Mouse (Mus musculus) hindbrain, embryonic 10.5 days (tissue): Measurements from ENCODE around the gene Hand1. TPM values are rescaled to one million over a fixed set of nuclear protein-coding genes. Genes with fewer than 3 reads are reported as not detected.
"Not testable (repeated sequence)": the region's sequence is repeated elsewhere in the genome, so short reads cannot be mapped to it uniquely, and the experiment has no call there.

Source experiments
- DNase-seq: peaks from one replicate; pipeline ENCODE4 v3.0.0-alpha.2; 2017; ENCODE audit warnings: low spot score
- H3K27ac ChIP-seq: fragments of 300-500 bp; sonication (generic); 2 replicates; pipeline ENCODE4 v1.5.1; 2016; ENCODE audit warnings: mild to moderate bottlenecking, moderate library complexity
- H3K27me3 ChIP-seq: fragments of 300-500 bp; sonication (generic); 2 replicates; pipeline ENCODE4 v1.6.1; 2016; ENCODE audit warnings: mild to moderate bottlenecking; ENCODE audit not compliant: poor library complexity, insufficient read depth, severe bottlenecking
- H3K36me3 ChIP-seq: fragments of 300-500 bp; sonication (generic); 2 replicates; pipeline ENCODE4 v1.6.1; 2016; ENCODE audit warnings: mild to moderate bottlenecking, moderate library complexity
- H3K4me1 ChIP-seq: fragments of 300-500 bp; sonication (generic); replicated peaks from 2 replicates; pipeline ENCODE4 v1.6.1; 2016; ENCODE audit warnings: mild to moderate bottlenecking
- H3K4me3 ChIP-seq: fragments of 300-500 bp; sonication (generic); 2 replicates; pipeline ENCODE4 v1.5.1; 2016; ENCODE audit warnings: mild to moderate bottlenecking, moderate library complexity
- H3K9me3 ChIP-seq: fragments of 300-500 bp; sonication (generic); 2 replicates; pipeline ENCODE4 v1.6.1; 2016; ENCODE audit warnings: mild to moderate bottlenecking, moderate library complexity
- WGBS: fragments of 180-500 bp; shearing (Covaris S2); methylation state at CpG from one replicate; pipeline ENCODE4 v1.1.7; 2016; 5-methylcytosine and 5-hydroxymethylcytosine counted together
- polyA plus RNA-seq: library from polyadenylated mRNA; unstranded; fragments of >200 nt; fragmentation: Nextera tagmentation; extraction: Ambion mirVana; gene quantifications from 2 replicates; pipeline ENCODE4 v1.2.1, GENCODE M21; 2016

Gene Hand1
- polyA plus RNA-seq, 1 experiment from 2014 or later: 0.17 TPM

DNA sequence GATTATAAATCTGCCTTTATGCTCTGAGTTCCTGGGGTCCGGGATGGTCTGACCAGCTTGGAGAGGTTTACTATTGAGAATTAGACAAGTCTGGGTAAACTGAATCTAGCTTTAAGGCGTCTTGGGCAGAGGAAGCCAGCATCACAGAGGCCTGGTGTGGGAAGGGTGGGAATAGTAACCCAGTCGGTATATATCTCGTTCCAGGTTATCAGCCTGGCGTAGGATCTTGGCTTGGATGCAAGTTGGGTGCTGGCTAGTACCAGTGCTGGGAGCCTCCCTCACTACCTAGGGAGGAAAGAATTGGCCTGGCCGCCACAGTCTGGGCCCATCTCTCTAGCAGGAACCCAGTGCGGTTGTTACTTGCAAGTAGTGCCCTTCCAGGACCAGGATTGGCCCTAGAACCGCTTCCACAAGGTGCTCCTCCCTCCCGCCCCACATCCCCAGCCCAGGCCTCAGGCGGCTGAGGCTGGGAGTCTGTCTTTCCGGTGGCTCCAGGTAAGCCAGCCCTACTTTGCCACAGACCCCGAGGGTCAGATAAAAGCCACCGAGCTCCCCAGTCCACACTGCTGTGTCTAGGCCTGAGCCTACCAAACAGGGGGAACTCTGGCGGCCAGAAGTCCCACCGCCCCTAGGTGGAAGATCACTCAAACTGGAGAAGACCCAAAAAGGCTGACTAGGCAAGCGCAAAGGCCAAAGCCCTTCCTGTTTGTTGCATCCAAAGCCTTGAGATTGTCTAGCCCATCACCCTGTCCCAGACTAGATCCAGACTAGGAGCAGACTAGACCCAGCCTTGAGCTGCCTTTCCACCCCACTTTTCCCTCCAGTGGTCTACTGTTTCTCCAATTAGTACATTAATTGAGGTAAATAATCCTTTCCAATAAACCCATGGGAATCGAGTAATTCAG is 2.5 kb downstream of the Hand1 start:
- no peak overlapping the region for H3K27ac ChIP-seq
- no peaks in the 10 kb centered on the region for H3K36me3 ChIP-seq
- no peak overlapping the region for H3K4me3 ChIP-seq
- 4% methylated on average over 17 of the region's 17 CpGs for whole genome bisulfite sequencing
- H3K9me3 ChIP-seq: no peaks in the 10 kb centered on the region
- DNase-seq: peak; percentile 58
- H3K27me3 ChIP-seq: peaks cover 100% of the 10 kb centered on the region
- peaks cover 39% of the 10 kb centered on the region for H3K4me1 ChIP-seq

DNA sequence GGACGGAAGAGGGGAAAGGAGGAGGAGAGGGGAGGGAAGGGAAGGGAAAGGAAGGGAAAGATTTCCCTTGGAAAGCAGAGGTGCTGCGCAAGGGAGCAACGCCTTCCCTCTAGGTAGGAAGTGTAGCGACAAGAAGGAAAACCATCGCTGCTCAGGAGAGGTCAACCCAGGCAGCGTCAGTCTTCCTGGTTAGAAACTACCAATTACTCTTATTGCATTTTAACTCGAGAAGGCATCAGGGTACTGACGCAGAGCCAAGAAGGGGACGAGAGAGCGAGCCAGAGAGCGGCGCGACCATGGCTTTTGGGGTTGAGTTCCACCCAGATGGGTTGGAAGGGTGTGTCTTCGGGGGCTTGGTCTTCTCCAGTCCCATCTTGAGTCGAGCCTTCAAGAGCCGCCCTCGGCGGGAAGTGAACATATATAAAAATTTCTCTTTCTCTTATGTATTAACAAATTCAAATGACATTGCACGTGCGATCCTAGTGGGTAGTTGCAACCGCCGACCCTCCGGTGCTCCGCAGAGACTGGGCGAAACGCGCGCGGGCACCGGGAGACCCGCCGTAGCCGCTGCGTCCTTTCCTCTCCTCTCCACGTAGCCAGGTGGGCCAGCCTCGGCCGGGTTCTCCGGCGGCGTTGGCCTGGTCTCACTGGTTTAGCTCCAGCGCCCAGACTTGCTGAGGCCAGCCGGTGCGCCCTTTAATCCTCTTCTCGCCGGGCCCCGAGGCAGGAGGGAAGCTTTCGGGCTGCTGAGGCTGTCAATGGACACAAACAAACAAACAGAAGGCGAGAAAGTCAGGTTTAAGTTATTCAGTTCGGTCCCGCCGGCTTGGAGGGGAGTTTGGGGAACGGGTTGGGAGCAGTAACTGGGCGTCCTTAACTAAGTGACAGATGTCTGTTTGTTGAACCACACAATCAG is 3.4 kb downstream of the Hand1 start:
- WGBS: 1% methylated on average over 53 of the region's 53 CpGs
- Histone ChIP-seq H3K4me3 (peak overlapping the region; percentile 24; the same call in 1 of the 2 replicates), H3K9me3 (no peaks in the 10 kb centered on the region), H3K36me3 (no peaks in the 10 kb centered on the region), H3K27me3 (peaks cover 100% of the 10 kb centered on the region), H3K4me1 (peaks cover 39% of the 10 kb centered on the region), H3K27ac (no peak overlapping the region)
- peak; percentile 65 for DNase-seq

DNA sequence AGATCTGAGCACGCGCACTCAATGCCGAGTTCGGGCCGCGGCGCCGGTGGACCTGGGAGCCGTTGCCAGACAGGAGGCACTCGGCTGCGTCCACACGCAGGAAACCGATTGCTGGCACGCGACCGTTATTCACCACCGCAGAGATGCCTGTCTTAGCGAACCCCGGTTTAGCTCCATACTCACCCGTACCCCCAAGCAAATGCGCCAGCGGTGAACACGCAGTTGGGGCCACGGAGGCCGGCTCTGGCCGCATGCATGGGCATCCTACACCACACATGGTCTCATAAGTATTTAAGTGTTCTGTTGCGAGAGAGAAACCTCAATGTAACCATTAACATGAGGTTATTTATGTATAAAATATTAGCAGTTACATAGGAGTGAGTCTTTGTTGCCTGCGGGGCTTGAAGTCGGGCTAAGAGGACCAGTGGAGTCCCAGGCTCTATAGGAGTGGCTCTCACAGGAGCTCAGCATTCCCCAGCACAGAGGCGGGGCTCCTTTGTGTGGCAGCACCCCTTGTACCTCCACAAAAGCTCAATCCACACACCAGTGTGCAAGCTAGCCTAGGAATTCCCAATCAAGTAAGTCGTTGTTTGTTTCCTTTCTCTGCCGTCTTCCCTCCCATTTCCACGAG is 4.6 kb downstream of the Hand1 start:
- under 1% methylated on average over 33 of the region's 33 CpGs for WGBS
- no peak overlapping the region for H3K27ac ChIP-seq

DNA sequence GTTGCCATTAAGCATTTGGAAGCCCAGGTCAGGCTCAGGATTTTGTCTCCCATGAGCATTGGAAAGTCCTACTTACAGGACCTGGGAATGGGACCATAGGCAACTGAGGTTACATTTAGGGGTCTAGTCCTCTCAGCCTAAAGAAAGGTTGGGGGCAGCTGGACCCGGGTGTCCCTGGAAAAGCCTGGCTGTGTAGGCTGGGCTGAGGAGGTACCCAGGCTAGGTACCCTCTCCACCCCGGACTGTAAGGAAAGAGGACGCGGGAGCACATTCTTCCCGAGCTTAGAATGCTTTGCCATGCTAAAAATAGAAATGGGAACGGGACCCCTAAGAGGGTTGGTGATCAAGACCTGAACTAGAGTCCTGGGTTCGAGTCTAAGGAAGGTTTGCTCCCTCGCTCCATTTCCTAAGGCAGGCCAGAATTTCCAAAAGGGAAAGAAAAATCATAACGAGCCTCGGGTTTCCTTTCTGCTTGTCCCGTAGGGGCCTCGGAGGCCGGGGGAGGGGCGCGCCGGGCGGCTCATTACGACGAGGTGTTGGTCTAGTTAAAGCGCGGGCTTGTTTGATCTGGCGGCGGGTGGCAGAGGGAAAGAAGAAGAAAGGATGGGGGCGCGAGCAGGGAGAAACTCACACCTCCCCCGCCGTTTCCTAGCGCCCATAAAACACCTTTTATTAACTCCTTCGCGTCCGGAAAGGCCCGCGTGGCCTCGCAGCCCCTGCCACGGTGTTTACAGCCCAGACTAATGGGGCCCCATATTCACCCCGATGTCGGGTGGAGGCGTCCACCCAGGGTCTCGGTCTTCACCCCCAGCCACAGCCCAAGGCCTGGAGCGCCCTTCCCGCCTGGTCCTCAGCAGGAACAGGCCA is 5.3 kb downstream of the Hand1 start:
- Histone ChIP-seq H3K4me3 (peak overlapping the region; percentile 40), H3K4me1 (peaks cover 29% of the 10 kb centered on the region), H3K36me3 (no peaks in the 10 kb centered on the region), H3K27ac (no peak overlapping the region), H3K27me3 (peaks cover 90% of the 10 kb centered on the region), H3K9me3 (no peaks in the 10 kb centered on the region)
- DNase-seq: peak; percentile 48
- 1% methylated on average over 41 of the region's 41 CpGs for WGBS

More for the DNA sequence above, 4.6 kb downstream of the Hand1 start:
- peak overlapping the region; percentile 40 for H3K4me3 ChIP-seq
- peaks cover 98% of the 10 kb centered on the region for H3K27me3 ChIP-seq
- H3K9me3 ChIP-seq: no peaks in the 10 kb centered on the region
- H3K4me1 ChIP-seq: peaks cover 34% of the 10 kb centered on the region
- peak; percentile 57 for DNase-seq
- H3K36me3 ChIP-seq: no peaks in the 10 kb centered on the region

DNA sequence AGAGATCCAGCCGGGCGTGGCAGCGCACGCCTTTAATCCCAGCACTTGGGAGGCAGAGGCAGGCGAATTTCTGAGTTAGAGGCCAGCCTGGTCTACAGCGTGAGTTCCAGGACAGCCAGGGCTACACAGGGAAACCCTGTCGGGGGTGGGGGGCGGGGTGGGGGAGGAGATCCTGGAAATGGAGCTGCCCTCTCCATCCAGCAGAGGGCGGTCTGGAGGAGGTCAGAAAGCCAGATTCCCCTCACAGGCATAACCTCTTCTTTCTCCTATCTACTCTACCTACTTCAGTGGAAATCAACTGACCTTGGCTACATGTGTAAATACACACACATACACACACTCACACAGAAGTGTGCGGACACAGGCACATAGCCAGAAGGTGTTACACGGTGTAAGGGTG is 7.4 kb downstream of the Hand1 start:
- H3K4me3 ChIP-seq, H3K9me3 ChIP-seq, H3K36me3 ChIP-seq, H3K27ac ChIP-seq: not testable (repeated sequence)
- Histone ChIP-seq H3K4me1 (peaks cover 19% of the 10 kb centered on the region), H3K27me3 (peaks cover 70% of the 10 kb centered on the region)
- 37% methylated on average over 11 of the region's 11 CpGs for WGBS
- peak; percentile 20 for DNase-seq

DNA sequence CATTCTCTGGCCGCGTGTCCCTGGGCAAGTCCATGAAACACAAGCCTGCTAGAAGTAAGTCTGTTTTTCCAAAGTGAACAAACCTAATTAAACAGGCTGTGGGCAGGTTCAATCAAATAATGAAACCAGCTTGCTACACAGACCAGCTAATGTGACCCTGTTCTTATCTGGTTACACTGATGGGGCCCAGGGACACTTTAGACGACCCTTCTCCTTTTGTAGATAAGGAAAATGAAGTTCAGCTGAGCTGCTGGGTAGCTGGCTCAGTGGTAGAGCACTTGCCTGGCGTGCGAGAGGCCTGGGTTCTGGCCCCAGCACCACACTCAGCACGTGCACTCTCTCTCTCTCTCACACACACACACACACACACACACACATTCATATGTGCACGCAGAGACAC is 8.9 kb downstream of the Hand1 start:
- Histone ChIP-seq H3K4me3 (no peak overlapping the region), H3K36me3 (no peaks in the 10 kb centered on the region), H3K27me3 (peaks cover 54% of the 10 kb centered on the region), H3K4me1 (peaks cover 13% of the 10 kb centered on the region), H3K27ac (no peak overlapping the region), H3K9me3 (no peaks in the 10 kb centered on the region)
- no peak for DNase-seq
- 76% methylated on average over 7 of the region's 7 CpGs for WGBS

DNA sequence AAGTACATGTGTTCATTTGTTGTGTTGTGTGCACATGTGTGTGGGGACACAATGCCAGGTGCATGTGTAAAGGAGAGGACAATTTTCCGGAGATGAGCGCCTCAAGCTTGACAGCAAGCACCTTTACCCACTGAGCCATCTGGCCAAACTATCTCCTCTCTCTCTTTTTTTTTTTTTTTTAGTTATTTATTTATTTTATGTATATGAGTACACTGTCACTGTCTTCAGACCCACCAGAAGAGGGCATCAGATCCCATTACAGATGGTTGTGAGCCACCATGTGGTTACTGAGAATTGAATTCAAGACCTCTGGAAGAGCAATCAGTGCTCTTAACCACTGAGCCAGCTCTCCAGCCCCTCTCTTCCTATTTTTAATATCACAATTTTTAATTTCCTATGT is 9.5 kb downstream of the Hand1 start:
- not testable (repeated sequence) for H3K27ac ChIP-seq, H3K36me3 ChIP-seq, H3K4me3 ChIP-seq, DNase-seq, H3K9me3 ChIP-seq
- WGBS: 85% methylated on average over 2 of the region's 2 CpGs
- Histone ChIP-seq H3K4me1 (peaks cover 10% of the 10 kb centered on the region), H3K27me3 (peaks cover 49% of the 10 kb centered on the region)

DNA sequence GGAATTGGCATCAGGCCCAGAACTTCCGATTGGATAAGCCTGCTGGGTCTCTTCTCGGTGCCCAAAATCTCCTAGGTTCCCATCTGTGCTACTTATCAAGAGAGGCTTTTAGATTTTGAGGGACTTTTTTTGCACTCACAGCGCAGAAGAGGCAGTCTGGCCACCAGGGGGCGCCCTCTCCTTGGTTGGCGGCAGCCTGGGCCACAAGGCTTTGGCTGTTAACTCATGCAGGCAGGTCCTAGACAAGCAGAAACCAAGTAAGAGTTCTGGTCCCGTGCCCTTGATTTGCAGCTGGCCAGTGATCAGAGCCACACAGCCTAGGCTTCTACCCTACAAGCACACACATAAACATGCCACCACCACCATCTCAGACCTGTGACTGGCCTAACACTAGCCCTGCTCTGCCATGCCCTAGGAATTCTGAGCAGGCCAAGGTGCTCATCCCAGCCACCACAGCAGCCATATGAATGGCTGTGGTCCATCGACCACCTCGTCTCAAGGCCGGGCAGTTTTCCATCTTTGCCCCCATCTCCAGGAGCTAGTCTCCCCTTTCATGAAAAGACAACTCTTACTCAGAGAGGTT is 12.5 kb downstream of the Hand1 start:
- 30% methylated on average over 9 of the region's 9 CpGs for WGBS
- H3K9me3 ChIP-seq: no peaks in the 10 kb centered on the region
- H3K4me1 ChIP-seq: no peaks in the 10 kb centered on the region
- H3K36me3 ChIP-seq: 0 out of 2 replicates have a peak, but pooled peaks cover 3% of the 10 kb centered on the region
- H3K27me3 ChIP-seq: peaks cover 18% of the 10 kb centered on the region
- no peak overlapping the region for H3K4me3 ChIP-seq
- no peak overlapping the region for H3K27ac ChIP-seq
- peak; percentile 84 for DNase-seq

DNA sequence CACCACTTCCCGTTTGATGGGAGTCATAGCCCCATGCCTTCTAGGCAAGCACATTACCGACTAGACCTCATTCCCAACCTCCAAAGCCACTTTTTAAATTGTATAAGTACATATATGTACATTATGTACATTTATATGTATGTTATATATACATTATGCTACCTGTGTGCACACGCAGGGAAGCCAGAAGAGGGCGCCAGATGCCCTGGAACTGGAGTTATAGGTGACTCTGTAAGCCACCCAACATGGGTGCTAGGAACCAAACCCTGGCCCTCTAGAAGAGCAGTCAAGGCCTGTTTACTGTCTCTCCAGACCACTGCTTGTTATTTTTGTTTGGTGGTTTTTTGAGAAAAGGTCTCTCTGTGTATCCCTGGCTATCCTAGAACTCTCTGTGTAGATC is 14.4 kb downstream of the Hand1 start:
- WGBS: 82% methylated on average over 4 of the region's 4 CpGs
- Histone ChIP-seq H3K4me3 (no peak overlapping the region), H3K4me1 (0 out of 2 replicates have a peak, but pooled peaks cover 2% of the 10 kb centered on the region), H3K36me3 (0 out of 2 replicates have a peak, but pooled peaks cover 3% of the 10 kb centered on the region), H3K27ac (no peak overlapping the region), H3K9me3 (no peaks in the 10 kb centered on the region), H3K27me3 (no peaks in the 10 kb centered on the region)
- no peak for DNase-seq

DNA sequence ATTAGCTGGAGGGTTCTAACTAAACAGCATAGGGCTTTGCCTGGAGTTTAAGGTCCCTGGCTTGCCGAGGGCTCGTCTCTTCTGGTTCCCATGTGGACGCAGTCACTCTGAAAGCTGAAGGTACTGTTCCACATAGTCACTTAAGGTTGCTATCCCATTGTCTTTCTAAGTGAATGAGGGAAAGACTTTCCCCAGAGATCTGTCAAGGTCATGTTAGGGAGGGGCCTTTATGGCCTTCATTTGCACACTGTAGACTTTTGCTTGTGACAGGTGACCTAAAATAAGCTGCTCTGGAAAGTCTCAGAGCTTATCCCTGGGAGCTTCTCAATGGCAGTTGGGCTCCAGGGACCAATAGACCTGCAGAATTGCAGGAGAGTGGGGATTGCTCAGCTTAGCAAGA is 19.0 kb downstream of the Hand1 start:
- WGBS: 95% methylated on average over 3 of the region's 3 CpGs
- Histone ChIP-seq H3K36me3 (peaks cover 47% of the 10 kb centered on the region), H3K27ac (no peak overlapping the region), H3K9me3 (no peaks in the 10 kb centered on the region), H3K4me1 (0 out of 2 replicates have a peak, but pooled peaks cover 3% of the 10 kb centered on the region), H3K27me3 (no peaks in the 10 kb centered on the region), H3K4me3 (no peak overlapping the region)
- no peak for DNase-seq

DNA sequence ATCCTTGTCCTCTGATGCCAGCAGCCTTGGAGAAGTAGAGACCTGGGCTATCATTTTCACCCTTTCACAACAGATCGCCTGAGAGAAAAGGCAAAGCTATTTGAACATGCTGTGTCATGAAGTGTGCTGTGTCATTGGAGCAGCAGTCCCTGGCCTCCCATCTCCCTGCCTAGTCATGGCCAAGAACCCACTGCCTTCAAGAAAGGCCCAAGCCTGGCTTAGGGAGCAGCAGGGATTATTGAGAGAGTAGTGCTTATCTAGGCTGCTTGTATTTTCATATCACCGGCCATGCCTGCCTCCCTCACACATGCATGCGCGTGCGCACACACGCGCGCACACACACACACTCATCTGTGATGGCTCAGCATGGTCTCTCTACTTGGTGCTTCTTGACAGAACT is 20.4 kb downstream of the Hand1 start:
- peaks cover 60% of the 10 kb centered on the region for H3K36me3 ChIP-seq
- WGBS: 97% methylated on average over 8 of the region's 8 CpGs
- H3K9me3 ChIP-seq: no peaks in the 10 kb centered on the region
- H3K27me3 ChIP-seq: no peaks in the 10 kb centered on the region
- H3K4me1 ChIP-seq: 0 out of 2 replicates have a peak, but pooled peaks cover 3% of the 10 kb centered on the region
- DNase-seq: no peak
- no peak overlapping the region for H3K27ac ChIP-seq
- H3K4me3 ChIP-seq: no peak overlapping the region
